Mouse (Mus musculus) layer of hippocampus, postnatal 10 days (tissue): ENCODE results near the gene Rdh8. TPM values are rescaled to one million over a fixed set of nuclear protein-coding genes. Genes with fewer than 3 reads are reported as not detected.

Source experiments
- DNase-seq, 2 experiments: peaks; one replicate each; pipeline ENCODE4 v3.0.0; 2021; ENCODE audit warnings: low spot score in 2 of 2
- long read RNA-seq: library from polyadenylated mRNA; stranded (forward); transcript quantifications from one replicate; pipeline ENCODE4 v2.0.0, GENCODE M21; 2023
- total RNA-seq, 2 experiments: library from RNA; stranded (reverse); gene quantifications; 2 replicates each; pipeline ENCODE4 v1.2.3; 2021

Gene Rdh8
- total RNA-seq: not detected
- long read RNA-seq: 0 reads

GRCm38 (mm10) chr9:20818236-20818635 lies at the start of gene Rdh8:
TSS of gene Rdh8 (plus strand) at chr9:20818503.
- DNase-seq: no peak

DNA sequence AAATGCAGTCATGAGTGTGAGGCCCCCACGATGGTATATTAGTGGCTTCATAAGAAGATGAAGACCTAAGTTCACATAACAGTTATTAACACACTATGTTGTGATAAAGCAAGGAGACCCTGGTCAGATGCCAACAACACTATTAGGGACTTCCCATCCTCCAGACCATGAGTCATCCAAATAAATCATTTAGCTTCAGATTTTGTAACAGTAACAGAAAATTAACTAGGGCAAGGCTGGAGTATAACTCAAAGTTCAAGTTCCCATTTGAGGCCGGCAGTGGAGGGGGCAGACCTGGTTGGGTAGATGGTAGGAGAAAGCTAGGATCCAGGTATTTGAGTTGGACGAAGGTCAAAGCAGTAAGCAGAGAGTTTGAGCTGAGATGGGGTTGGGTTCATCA lies 37.0 kb upstream of the Rdh8 start:
- no peak for DNase-seq

DNA sequence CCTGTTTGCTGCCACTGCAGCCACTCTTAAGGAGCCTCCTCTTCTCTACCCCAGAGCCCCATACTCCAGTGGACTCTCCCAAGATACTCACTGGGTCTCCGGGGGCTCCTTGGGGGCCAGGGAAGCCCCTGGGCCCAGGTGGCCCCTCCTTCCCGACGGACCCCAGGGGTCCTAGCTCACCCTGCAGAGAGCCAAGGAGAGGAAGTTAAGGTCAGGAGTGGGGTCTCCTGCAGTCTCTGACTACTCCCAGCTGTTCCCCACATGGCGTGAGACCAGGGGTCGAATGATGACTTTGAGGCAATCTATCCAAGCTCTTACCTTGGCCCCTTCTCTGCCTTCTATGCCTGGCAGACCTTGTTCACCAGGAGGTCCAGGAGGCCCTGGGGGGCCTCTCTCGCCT lies 33.2 kb upstream of the Rdh8 start:
- no peak for DNase-seq

- no peak for DNase-seq
Measured at GRCm38 (mm10) chr9:20787992-20788391, 30.3 kb upstream of the Rdh8 start.

- DNase-seq: no peak
Measured at GRCm38 (mm10) chr9:20789651-20790050, 28.7 kb upstream of the Rdh8 start.

DNA sequence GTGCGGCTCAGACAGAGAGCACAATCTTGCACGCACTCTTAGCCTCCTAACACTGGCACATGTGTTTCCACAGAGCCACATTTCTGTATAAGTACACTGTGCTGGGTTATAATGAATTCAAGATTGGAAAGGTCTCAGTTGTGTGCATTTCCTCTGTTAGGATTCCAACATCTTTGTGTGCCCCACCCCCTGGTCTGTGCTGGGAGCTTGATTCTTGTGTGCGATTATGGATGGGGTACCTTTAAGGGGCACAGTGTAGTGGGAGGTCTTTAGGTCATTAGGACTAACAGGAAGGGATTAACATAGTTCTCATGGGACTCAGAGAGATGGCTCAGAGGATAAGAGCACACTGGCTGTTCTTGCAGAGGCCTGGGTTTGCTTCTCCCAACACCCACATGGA lies 28.0 kb upstream of the Rdh8 start:
- no peak for DNase-seq

DNA sequence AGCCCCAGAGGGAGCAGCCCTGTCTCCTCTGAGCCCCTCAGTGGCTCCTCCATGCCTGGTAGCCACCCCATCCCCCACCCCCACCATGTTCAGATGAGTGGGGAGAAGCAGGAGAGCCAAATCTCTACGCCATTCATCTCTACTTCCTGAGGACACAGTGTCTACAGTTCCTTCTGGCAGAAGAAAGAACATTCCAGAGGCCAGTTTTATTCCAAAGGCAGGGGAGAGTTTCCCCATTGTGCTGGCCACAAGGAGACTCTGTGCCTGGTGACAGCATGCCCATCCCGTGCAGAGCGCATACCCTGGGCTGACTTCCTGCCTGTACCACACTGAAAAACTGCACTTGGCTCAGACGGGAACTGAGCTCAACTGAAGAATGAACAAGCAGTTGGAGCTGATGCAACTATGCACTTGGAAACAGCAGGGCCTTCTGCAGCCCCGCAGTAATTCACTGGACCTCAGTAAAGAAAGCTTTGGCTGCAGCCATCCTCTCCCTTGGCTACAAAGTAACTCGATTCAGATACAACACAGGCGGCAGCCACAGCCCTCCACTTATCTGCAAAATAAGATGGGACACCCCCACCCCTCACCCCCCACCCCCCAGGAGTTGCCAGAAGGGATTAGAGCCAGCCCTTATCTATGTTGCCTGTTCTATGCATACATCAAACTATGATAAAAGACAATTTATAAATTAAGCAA lies 24.0 kb upstream of the Rdh8 start:
- peak; percentile 63 to 72 for DNase-seq

GRCm38 (mm10) chr9:20804266-20805158 lies 13.8 kb upstream of the Rdh8 start:
- peak; percentile 60 to 73 for DNase-seq

- no peak for DNase-seq
Measured at GRCm38 (mm10) chr9:20805159-20805495, 13.2 kb upstream of the Rdh8 start.

GRCm38 (mm10) chr9:20805706-20806105 lies 12.6 kb upstream of the Rdh8 start:
- no peak for DNase-seq

- no peak for DNase-seq
Measured at GRCm38 (mm10) chr9:20810271-20810670, 8.0 kb upstream of the Rdh8 start.

DNA sequence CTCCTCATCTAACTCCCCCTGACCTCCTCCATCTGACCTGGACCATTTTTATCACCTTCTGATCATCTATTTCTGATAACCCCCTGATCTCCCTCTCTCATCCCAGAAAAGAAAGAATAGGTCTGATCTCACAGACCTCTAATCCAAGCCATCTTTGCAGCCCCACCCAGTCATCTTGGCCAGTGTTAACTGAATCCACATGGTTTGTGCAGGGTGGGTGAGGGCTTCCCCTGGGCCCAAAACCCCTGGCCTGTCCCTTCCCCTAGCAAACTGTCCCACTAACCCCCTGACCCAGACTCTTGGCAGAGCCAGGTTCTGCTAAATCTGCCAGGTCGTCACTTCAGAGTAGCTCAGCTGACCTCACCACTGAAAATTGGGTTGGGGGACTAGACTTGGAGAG lies 7.5 kb upstream of the Rdh8 start:
- no peak for DNase-seq

DNA sequence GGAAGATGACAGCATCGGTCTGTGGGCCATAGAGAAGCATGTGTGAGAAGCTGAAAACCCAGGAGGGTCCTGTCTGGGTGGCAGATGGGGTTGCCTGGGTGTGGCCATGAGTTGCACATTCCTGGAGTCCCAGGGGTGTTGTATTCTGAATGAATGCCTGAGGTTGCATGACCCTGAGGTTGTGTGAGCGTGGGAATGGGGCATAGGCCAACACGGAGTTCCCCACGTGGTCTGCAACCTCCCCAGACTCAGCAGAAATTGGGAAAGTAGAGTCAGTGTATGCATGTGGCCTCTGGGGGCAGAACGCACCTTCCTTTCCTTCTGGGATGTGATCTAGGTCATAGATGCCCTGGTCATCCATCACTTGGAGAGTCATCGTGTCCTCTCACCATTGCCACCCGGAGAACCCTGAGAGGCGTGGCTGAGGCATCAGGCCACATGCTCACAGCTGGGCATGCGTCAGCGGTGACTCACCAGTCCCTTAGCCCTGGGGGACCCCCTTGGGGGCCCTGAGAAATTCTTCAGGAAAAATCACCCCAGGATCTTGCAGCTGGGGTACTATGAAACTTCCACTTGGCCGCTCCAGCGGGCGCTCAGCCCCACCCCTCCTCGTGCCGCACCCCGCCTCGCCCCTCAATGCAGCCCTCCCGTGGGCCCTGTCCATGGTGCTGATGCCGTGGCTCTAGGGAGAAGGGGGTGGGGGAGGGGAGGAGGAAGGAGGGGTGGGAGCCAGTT lies 5.6 kb upstream of the Rdh8 start:
- DNase-seq: no peak

GRCm38 (mm10) chr9:20814521-20815272 lies 3.6 kb upstream of the Rdh8 start, which contains the start of gene Col5a3:
TSS of gene Col5a3 (minus strand) at chr9:20815067.
- DNase-seq: no peak

DNA sequence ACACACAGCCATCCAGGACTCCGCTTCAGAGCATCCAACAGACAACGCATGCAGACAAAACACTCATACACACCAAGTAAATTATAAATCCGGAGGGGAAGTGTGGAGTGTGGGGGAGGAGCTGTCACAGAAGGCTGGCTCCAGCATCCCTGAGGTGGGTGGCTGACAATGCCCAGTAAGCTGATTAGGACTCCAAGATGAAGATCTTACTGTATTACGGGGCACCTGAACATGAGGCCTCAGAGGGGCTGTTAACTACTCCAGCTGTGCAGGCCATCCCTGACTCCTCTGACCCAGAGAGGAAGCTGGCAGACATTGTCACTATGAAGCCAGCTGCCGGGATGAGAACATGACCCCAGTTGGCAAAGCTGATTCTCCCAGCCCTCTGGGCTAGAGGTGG lies 1.7 kb downstream of the Rdh8 start:
- no peak for DNase-seq

GRCm38 (mm10) chr9:20822821-20823220 lies 4.5 kb downstream of the Rdh8 start:
- no peak for DNase-seq

GRCm38 (mm10) chr9:20825781-20826180 lies 7.5 kb downstream of the Rdh8 start:
- no peak for DNase-seq

- DNase-seq: no peak
Measured at GRCm38 (mm10) chr9:20828127-20828526, 9.8 kb downstream of the Rdh8 start.

DNA sequence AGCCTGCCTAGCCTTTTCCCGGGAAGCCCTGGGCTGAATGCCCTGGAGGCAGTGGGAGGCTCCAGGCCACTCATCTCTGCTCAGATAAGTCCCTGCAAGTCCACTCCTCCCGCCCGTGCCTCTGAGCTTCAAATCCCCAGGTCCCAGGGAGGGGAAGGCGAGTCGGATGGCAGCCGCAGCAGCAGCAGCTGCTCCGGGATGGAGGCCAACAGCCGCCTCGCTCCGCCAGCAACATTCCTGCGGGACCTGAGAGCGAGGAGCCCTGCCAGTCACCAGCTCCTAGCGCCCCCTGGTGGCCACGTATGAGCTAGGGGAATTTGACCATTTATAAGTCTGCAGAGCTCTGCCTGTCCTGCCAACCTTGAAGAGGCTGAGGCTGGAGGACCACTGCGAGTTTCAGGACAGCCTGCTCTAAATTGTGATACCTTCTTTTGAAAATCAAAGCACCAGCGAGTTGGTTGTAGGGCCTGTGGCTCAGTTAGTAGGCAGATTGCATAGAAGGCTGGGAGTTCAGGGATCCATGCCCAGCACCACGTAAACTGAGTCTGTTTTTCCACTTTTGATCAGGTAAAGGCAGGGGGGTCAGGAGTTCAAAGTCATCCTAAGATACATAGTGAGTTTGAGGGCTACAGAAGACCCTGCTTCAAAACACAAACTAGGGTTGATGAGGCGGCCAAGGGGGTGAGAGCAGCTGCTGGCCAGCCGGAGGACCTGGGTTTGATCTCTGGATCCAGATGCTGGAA lies 12.8 kb downstream of the Rdh8 start:
- DNase-seq: peak; percentile 98

GRCm38 (mm10) chr9:20834881-20835280 lies 16.6 kb downstream of the Rdh8 start:
- DNase-seq: no peak
